Mouse (Mus musculus): ENCODE data around the gene Gm10100.
"Not testable (repeated sequence)": the region's sequence is repeated elsewhere in the genome, so short reads cannot be mapped to it uniquely, and the experiment has no call there.

Gm10100 gene

GRCm38 (mm10) chr10:77726186-77726585 is at the start of gene Gm10100:
Gene Gm10100 (plus strand): TSS chr10:77726486.
- peak; percentile 7 for DNase-seq

DNA sequence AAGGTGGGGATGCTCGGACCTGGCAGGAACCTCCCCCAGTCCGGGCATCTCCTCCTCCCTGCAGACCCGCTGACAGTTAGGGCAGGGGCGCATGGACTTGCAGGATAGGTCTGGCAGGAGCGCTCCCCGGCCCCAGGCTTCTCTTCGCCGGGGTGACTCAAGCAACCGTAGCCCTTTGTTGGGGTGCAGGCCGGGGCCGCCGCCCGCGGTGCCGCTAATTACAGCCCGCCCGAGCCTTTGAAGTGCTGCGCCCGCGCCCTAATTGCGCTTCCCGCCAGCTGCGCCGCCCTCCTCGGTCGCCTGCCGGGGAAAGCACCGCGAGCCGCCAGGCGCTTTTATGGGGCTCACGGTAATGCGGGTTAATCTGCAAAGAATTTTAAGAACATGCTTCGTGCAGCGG is 48.7 kb upstream of the Gm10100 start:
- DNase-seq = no peak

DNA sequence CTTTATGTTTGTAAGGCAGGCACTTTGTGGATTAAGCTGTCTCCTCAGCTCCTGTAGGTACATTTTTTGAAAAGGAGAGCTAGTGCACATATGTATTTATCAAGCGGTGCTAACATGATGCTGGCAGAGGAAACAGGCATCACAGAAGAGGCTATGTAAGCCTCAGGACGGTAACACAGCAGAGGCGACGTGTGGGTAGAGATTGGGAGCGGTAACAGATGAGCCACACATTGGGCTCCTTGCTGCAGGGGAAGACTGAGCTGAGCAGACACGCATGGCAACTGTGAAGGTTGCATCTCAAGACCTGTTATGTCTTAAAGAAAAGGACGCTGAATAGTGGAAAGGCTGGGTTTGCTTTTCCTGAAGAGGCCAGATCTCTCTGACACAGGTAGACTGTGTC is 43.3 kb upstream of the Gm10100 start:
- no peak for DNase-seq

DNA sequence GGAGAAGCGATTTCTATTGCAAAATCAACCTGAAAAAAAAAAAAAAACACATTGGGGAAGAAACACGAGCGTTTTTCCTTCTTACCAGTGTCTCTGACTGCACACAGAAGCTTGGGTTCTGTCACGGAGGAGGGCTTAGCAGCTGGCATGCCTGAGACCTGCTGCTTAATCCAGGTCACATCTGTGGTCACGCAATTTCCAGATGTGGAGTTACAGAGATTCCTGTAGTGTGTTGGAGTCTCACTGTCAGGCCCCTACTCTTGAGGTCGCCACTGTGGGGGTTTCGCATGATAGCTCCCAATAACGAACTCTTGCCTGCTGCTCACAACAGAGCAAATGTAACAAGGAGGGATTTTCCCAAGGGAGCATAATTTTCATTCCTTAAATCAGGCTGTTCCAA is 42.1 kb upstream of the Gm10100 start:
- no peak for DNase-seq

- DNase-seq = no peak
These were observed 40.2 kb upstream of the Gm10100 start, which contains the start of gene Tspear for GRCm38 (mm10) chr10:77685895-77686664. Gene Tspear (plus strand): TSS chr10:77686569.

- DNase-seq = no peak
These were observed 39.3 kb upstream of the Gm10100 start for GRCm38 (mm10) chr10:77687021-77687420.

DNA sequence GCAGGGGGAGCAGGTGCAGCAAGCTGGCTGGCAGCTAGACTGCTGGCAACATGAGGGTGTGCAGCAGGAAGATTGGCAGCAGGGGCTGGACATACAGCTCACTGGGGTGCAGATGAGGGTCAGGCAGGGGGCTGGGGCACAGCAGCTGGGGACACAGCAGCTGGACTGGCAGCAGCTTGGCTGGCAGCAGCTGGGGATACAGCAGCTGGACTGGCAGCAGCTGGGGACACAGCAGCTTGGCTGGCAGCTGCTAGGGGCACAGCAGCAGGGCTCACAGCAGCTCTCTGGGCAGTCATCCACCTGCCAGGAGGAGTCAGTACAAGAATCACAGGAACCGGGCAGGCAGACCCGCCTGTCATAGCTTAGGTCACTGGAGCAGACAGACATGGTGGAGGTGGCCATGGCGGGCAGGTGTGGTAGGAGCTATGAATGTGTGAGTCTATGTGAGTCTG is 35.9 kb upstream of the Gm10100 start, which contains the start of gene Gm19402:
Gene Gm19402, minus strand, starts transcription at position 402 of the 452 bp plus-strand sequence.
- not testable (repeated sequence) for DNase-seq

GRCm38 (mm10) chr10:77697133-77697532 is 29.2 kb upstream of the Gm10100 start, which contains the start of gene Gm9508:
Gene Gm9508 (minus strand): TSS chr10:77697233.
- DNase-seq = no peak

DNA sequence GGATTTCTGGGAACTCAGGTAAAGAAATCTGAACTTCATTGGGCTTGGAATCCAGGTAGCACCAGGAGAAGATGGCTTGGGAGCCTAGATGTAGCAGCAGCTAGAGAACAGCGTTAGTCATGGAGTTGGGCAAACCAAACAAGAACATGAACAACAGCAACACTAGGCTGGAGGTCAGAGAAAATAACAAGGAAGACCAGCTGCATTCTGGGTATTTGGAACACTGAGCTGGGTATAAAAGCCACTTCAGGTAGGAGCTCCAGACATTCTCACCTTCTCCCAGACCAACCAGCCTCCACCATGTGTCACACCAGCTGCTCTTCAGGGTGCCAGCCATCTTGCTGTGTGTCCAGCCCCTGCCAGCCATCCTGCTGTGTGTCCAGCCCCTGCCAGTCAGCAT is 20.0 kb upstream of the Gm10100 start, which contains the start of gene Gm10272:
Gene Gm10272, plus strand, starts transcription at position 301 of the 400 bp plus-strand sequence.
- DNase-seq = no peak

- no peak for DNase-seq
These were observed 16.5 kb upstream of the Gm10100 start for GRCm38 (mm10) chr10:77709831-77710230.

- DNase-seq = not testable (repeated sequence)
These were observed 15.1 kb upstream of the Gm10100 start, which contains the start of gene Gm10024 for GRCm38 (mm10) chr10:77711157-77711556. Gene Gm10024 (plus strand): TSS chr10:77711457.

GRCm38 (mm10) chr10:77713734-77714133 is 12.6 kb upstream of the Gm10100 start:
- DNase-seq = no peak

DNA sequence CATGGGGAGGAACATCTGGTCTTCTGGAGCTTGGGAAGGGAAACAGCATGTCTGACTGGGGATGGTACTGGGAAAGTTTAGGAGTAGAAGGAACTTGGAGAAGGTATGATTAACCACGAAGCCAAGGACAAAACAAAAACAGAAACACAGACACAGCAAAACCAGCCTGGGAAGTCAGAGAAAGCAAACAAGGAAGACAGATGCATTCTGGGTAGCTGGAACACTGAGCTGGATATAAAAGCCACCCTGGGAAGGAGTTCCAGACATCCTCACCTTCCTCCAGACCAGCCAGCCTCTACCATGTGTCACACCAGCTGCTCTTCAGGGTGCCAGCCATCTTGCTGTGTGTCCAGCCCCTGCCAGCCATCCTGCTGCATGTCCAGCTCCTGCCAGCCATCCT is 10.8 kb upstream of the Gm10100 start, which contains the start of gene Gm10142:
Gene Gm10142, plus strand, starts transcription at position 301 of the 400 bp plus-strand sequence.
- no peak for DNase-seq

DNA sequence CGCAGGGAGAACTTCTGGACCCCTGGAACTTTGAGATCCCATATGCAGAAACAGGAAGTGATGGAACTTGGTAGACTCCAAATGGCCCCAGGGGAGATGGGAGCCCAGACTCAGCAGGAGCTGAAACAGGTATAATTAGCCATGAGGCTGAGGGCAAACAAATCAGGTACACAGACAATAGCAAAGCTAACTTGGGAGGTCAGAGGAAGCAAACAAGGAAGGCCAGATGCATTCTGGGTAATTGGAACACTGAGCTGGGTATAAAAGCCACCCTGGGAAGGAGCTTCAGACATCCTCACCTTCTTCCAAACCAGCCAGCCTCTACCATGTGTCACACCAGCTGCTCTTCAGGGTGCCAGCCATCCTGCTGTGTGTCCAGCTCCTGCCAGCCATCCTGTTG is 6.0 kb upstream of the Gm10100 start, which contains the start of gene Krtap12-1:
Gene Krtap12-1, plus strand, starts transcription at position 301 of the 400 bp plus-strand sequence.
- not testable (repeated sequence) for DNase-seq

DNA sequence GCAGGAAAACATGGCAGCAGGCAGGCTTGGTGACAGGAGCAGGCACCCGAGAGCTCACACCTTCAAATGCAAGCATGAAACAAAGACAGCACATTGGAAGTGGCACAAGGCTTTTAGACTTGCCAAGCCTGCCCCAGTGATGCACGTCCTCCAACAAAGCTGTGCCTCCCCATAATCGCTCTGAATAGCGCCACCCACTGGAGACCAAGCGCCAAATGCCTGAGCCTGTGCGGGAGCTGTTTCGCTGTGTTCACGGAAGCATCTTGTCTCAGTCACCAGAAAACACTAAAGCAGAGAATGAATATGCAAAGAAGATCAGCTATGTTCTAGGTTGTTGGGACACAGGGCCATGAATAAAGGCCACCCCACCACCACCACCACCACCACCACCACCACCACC is 1.4 kb upstream of the Gm10100 start:
- no peak for DNase-seq

DNA sequence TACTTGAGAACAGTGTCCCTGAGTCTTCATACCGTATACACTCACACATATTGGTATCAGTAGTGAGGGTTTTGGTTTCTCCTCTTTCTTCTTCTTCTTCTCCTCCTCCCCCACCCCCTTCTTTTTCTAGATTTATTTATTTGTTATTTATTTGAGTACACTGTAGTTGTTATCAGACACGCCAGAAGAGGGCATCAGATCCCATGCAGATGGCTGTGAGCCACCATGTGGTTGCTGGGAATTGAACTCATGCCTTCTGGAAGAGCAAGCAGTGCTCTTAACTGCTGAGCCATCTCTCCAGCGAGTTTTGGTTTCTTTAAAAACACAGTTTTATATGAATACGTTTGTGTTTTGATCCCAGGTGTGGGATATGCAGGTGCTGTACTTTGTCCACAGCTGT is 2.0 kb downstream of the Gm10100 start:
- DNase-seq = no peak

DNA sequence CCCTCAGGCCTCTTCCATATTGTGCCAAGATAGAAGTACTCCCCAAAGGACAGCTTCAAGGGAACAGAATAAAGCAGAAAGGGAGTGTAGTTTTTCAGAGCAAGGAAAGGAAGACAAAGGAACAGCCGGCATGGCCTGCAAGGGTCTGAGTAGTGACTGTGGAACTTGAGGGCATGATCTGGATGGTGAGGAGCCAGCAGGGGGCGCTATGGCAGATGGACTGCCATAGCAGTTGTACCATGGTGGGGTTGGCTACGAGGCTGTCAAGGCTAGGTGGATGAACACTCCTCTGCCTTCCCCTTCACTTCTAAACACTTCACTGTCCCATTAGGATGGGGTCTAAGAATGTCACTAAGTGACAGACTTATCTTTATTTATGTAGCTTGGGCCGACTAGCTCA is 3.0 kb downstream of the Gm10100 start:
- DNase-seq = no peak

DNA sequence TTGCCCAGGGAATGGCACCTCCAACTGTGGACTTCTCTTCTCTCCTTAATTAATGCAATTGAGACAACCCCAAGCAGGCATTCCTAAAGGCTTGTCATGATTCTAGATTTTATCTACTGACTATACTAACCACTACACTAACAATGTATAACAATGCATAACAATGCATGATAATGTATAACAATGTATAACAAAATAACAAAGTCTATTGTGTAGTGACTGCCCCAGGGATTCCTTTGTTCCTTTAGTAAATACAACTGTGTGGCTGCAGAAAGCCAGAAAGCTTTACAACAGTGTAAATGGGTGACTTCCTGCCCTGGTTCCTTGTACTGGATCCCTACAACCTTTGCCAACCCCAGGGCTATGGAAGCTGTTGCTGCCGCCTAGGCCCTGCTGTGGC is 9.6 kb downstream of the Gm10100 start:
- no peak for DNase-seq

- DNase-seq = no peak
These were observed 12.6 kb downstream of the Gm10100 start for GRCm38 (mm10) chr10:77738929-77739328.

- peak; percentile 25 for DNase-seq
These were observed 15.8 kb downstream of the Gm10100 start, which contains the start of gene Gm18596 for GRCm38 (mm10) chr10:77741924-77742688. Gene Gm18596 (minus strand): TSS chr10:77742638.

DNA sequence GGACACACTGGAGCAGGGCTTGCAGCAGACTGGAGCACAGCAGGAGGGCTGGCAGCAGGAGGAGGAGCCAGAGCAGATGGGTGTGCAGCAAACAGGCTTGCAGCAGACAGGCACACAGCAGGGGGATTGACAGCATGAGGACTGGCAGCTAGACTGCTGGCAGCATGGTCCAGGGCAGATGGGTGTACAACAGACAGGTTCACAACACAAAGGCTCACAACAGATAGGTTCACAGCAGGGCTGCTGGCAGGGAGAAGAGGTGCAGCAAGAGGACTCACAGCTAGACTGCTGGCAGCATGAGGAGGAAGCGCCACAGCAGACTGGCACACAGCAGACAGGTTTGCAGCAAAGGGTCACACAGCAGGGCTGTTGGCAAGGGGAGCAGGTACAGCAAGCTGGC is 24.4 kb downstream of the Gm10100 start:
- DNase-seq = peak; percentile 54

DNA sequence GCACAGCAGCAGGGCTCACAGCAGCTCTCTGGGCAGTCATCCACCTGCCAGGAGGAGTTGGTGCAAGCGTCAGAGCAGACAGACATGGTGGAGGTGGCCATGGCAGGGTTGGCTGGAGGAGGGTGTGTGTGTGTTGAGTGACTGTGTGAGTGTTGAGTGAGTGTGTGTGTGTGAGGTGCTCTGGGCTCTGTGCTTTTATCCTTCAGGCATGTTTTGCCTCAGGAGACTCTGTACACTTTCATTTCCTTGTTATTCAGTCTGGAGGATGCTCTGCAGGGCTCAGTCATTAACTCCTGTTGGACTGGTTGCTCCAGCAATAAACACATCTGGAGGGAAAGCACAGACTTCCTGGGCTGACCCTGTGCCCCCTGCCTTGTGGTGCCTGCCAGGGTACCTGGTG is 25.0 kb downstream of the Gm10100 start, which contains the start of gene Gm9736:
Gene Gm9736, minus strand, starts transcription at position 101 of the 400 bp plus-strand sequence.
- DNase-seq = not testable (repeated sequence)

GRCm38 (mm10) chr10:77752312-77752711 is 26.0 kb downstream of the Gm10100 start:
- DNase-seq = not testable (repeated sequence)
